Mouse (Mus musculus) G1E (cell line): ENCODE measurements around the gene Ahcyl2.

Experiments
- CTCF ChIP-seq: IDR thresholded peaks from 2 replicates; pipeline ENCODE4 v1.5.1; 2012; ENCODE audit warnings: low read depth, low read length, inconsistent platforms, mixed read lengths
- TAL1 ChIP-seq: conservative IDR thresholded peaks from 2 replicates; pipeline ENCODE4 v1.6.1; 2012; ENCODE audit warnings: low read depth, low read length, inconsistent platforms, mixed read lengths

DNA sequence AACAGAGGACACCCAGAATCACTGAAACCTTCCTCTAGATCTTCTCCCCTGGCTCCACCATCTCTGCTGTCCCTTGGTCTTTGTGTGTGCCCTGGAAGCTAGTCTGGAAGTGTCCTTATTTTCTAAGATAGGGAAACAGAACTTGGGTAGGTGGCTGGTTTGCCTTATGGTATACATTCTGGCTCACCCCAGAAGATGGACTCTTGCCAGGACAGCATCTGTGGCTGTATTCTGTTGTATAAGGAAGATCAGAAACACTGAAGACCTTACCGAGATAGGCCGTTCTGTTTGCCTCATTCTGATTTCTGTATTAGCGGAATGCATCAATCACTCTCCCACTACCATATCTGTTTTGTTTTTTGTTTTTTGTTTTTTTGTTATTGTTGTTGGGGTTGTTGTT is 142.8 kb downstream of the Ahcyl2 start:
- no peak for TF ChIP-seq TAL1
- no peak for TF ChIP-seq CTCF
